Mouse (Mus musculus) kidney, adult 2 months (tissue): ENCODE measurements at regions not wholly inside any gene's neighbourhood (a gene's known extent, or its start where the extent isn't known, plus 50 kb on each side); places are given as distances from the start of the nearest gene placed in this dataset.

ENCODE experiments used
- DNase-seq: peaks from one replicate; pipeline ENCODE4 v3.0.0; 2021
- H3K27ac ChIP-seq: fragments of 200-500 bp; 2 replicates; pipeline ENCODE4 v1.5.1; 2012; ENCODE audit warnings: low read depth, low read length, control low read depth, inconsistent platforms; ENCODE audit not compliant: insufficient read depth
- H3K27me3 ChIP-seq: fragments of 200-500 bp; replicated peaks from 2 replicates; pipeline ENCODE4 v1.6.1; 2012; ENCODE audit warnings: mild to moderate bottlenecking, moderate library complexity, low read length, inconsistent platforms; ENCODE audit not compliant: control insufficient read depth, insufficient read depth
- H3K36me3 ChIP-seq: fragments of 200-500 bp; 2 replicates; pipeline ENCODE4 v1.6.1; 2012; ENCODE audit warnings: mild to moderate bottlenecking, moderate library complexity, low read length, inconsistent platforms; ENCODE audit not compliant: control insufficient read depth, insufficient read depth
- H3K4me1 ChIP-seq: fragments of 200-500 bp; 2 replicates; pipeline ENCODE4 v1.6.1; 2011; ENCODE audit warnings: low read length; ENCODE audit not compliant: control insufficient read depth, insufficient read depth
- H3K4me3 ChIP-seq: fragments of 200-500 bp; 2 replicates; pipeline ENCODE4 v1.5.1; 2011; ENCODE audit warnings: mild to moderate bottlenecking, low read depth, low read length, control low read depth; ENCODE audit not compliant: insufficient read depth
- CTCF ChIP-seq: fragments of 200-500 bp; conservative IDR thresholded peaks from 2 replicates; pipeline ENCODE4 v1.5.1; 2011; ENCODE audit warnings: low read depth, mild to moderate bottlenecking, control low read depth, low read length, moderate library complexity, mixed read lengths; ENCODE audit not compliant: insufficient read depth, insufficient read length
- POLR2A ChIP-seq: fragments of 200-500 bp; IDR thresholded peaks from one replicate; pipeline ENCODE4 v1.6.1; 2011; ENCODE audit warnings: low read depth, low read length, control low read depth
- WGBS: fragments of 180-500 bp; shearing (Covaris S2); methylation state at CpG from one replicate; pipeline ENCODE4 v1.1.7; 2018; 5-methylcytosine and 5-hydroxymethylcytosine counted together

DNA sequence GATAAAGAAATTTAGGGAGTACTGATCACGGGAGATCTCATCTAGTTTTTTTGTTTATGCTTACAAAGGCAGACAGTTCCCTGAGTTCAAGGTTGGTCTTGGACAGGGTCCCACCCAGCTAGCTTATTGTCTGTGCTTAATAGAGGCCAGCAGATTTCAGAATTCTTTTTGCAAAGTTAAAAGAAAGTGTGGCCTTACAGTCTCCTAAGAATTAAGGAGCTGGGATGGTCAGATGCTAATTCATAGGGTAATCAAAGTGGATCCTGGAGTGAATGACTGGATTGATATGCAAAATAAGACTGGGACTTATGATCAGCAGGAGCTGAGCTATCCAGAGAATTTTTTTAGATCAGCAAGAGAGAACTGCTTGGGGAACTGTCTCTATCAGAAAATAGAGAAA is 678.2 kb upstream of the Adarb2 start:
- Histone ChIP-seq H3K4me3 (no peak overlapping the region), H3K27me3 (no peaks in the 10 kb centered on the region), H3K4me1 (no peaks in the 10 kb centered on the region), H3K27ac (no peak overlapping the region), H3K36me3 (no peaks in the 10 kb centered on the region)
- 81% methylated on average over 1 of the region's 1 CpGs for WGBS
- no peak for DNase-seq
- no peak for TF ChIP-seq CTCF
- no peak for TF ChIP-seq POLR2A

DNA sequence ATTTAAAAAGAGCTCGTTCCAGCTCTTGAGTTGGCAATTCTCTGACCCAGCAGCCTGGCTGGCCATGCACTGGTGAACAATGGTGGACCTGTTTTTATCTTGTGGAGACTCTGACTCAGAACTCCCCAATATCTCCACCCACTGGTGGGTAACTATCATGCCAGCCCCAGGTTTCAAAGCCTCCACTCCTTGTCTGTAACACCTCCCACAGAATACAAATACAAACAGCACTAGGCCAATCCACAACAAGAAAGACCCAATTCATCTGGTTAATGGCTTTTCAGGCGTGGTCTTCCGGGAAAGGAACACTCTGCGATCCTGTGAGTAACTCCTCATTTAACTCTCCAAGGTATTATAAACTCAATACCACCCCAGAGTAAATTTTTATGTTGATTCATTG is 663.8 kb upstream of the Adarb2 start:
- Histone ChIP-seq H3K4me1 (no peaks in the 10 kb centered on the region), H3K36me3 (no peaks in the 10 kb centered on the region), H3K27me3 (no peaks in the 10 kb centered on the region), H3K4me3 (no peak overlapping the region), H3K27ac (no peak overlapping the region)
- WGBS, result 82% methylated on average over 4 of the region's 4 CpGs
- TF ChIP-seq POLR2A (no peak), CTCF (no peak)
- no peak for DNase-seq

DNA sequence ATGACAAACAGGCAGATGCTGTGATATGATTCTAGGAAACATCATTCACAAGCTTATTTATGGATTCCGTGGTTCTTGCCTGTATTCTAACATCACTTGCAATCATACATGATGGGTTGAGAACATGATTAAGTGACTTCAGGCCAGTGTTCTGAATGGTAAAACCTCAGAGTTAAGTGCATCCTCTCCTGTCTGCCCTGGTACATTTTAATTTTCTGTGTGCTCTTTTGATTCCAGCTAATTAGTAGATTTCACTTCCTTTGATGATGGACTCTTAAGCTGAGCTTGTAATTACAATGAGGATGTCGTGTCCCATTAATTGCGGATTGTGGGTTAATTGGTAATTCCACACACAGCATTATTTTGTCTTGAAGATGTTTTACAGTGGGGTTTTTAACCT is 618.6 kb upstream of the Adarb2 start:
- 68% methylated on average over 3 of the region's 3 CpGs for WGBS
- no peaks in the 10 kb centered on the region for H3K27me3 ChIP-seq
- DNase-seq, result no peak
- no peaks in the 10 kb centered on the region for H3K36me3 ChIP-seq
- no peaks in the 10 kb centered on the region for H3K4me1 ChIP-seq
- no peak overlapping the region for H3K27ac ChIP-seq
- H3K4me3 ChIP-seq, result no peak overlapping the region
- TF ChIP-seq CTCF (no peak), POLR2A (no peak)
